Mouse (Mus musculus) mature B cell (primary cell): ENCODE results near the gene Chst15.

ENCODE experiments used
- in situ Hi-C: fragments of 300-500 bp; cut with MboI; formaldehyde crosslinking; loops from 2 replicates; pipeline ENCODE4 v1.14.3; 2019

Chst15 gene

GRCm38 (mm10) chr7:132317036-132317541 is at the start of gene Chst15:
Gene Chst15 (minus strand): TSS chr7:132317228.
- in situ Hi-C loops = loop anchor here (5.0 kb wide), 1 partner anchor 155 kb away; no protein-coding TSS in a partner anchor

GRCm38 (mm10) chr7:132365703-132366384 is 48.8 kb upstream of the Chst15 start:
- in situ Hi-C loops = no loop called here

- in situ Hi-C loops = no loop called here
Observed at GRCm38 (mm10) chr7:132365111-132365510, 48.1 kb upstream of the Chst15 start.

- in situ Hi-C loops = loop anchor here (5.0 kb wide), 1 partner anchor 42 kb away; no protein-coding TSS in a partner anchor
Observed at GRCm38 (mm10) chr7:132364506-132364905, 47.5 kb upstream of the Chst15 start.

- in situ Hi-C loops = loop anchor here (5.0 kb wide), 1 partner anchor 38 kb away; no protein-coding TSS in a partner anchor
Observed at GRCm38 (mm10) chr7:132360336-132360735, 43.3 kb upstream of the Chst15 start.

- in situ Hi-C loops = no loop called here
Observed at GRCm38 (mm10) chr7:132358709-132359108, 41.7 kb upstream of the Chst15 start.

- in situ Hi-C loops = no loop called here
Observed at GRCm38 (mm10) chr7:132358250-132358649, 41.2 kb upstream of the Chst15 start.

GRCm38 (mm10) chr7:132357841-132358237 is 40.8 kb upstream of the Chst15 start:
- in situ Hi-C loops = no loop called here

GRCm38 (mm10) chr7:132356881-132357840 is 40.1 kb upstream of the Chst15 start:
- in situ Hi-C loops = no loop called here

GRCm38 (mm10) chr7:132356185-132356584 is 39.2 kb upstream of the Chst15 start:
- in situ Hi-C loops = no loop called here

GRCm38 (mm10) chr7:132355767-132356166 is 38.7 kb upstream of the Chst15 start:
- in situ Hi-C loops = no loop called here

GRCm38 (mm10) chr7:132349075-132349572 is 32.1 kb upstream of the Chst15 start:
- in situ Hi-C loops = no loop called here

GRCm38 (mm10) chr7:132347273-132348045 is 30.4 kb upstream of the Chst15 start:
- in situ Hi-C loops = no loop called here

- in situ Hi-C loops = no loop called here
Observed at GRCm38 (mm10) chr7:132345526-132346070, 28.6 kb upstream of the Chst15 start.

- in situ Hi-C loops = no loop called here
Observed at GRCm38 (mm10) chr7:132344606-132345005, 27.6 kb upstream of the Chst15 start.

GRCm38 (mm10) chr7:132343900-132344299 is 26.9 kb upstream of the Chst15 start:
- in situ Hi-C loops = no loop called here

- in situ Hi-C loops = no loop called here
Observed at GRCm38 (mm10) chr7:132343146-132343545, 26.1 kb upstream of the Chst15 start.

GRCm38 (mm10) chr7:132339041-132339839 is 22.2 kb upstream of the Chst15 start:
- in situ Hi-C loops = no loop called here

- in situ Hi-C loops = no loop called here
Observed at GRCm38 (mm10) chr7:132338350-132338749, 21.3 kb upstream of the Chst15 start.

- in situ Hi-C loops = no loop called here
Observed at GRCm38 (mm10) chr7:132337268-132337917, 20.4 kb upstream of the Chst15 start.
